Mouse (Mus musculus): Measurements from ENCODE around the gene Rnaseh2a. TPM values are rescaled to one million over a fixed set of nuclear protein-coding genes. Genes with fewer than 3 reads are reported as not detected.

Gene Rnaseh2a
- polyA plus RNA-seq, 1 experiment from 2014 or later, result 91.6 TPM

DNA sequence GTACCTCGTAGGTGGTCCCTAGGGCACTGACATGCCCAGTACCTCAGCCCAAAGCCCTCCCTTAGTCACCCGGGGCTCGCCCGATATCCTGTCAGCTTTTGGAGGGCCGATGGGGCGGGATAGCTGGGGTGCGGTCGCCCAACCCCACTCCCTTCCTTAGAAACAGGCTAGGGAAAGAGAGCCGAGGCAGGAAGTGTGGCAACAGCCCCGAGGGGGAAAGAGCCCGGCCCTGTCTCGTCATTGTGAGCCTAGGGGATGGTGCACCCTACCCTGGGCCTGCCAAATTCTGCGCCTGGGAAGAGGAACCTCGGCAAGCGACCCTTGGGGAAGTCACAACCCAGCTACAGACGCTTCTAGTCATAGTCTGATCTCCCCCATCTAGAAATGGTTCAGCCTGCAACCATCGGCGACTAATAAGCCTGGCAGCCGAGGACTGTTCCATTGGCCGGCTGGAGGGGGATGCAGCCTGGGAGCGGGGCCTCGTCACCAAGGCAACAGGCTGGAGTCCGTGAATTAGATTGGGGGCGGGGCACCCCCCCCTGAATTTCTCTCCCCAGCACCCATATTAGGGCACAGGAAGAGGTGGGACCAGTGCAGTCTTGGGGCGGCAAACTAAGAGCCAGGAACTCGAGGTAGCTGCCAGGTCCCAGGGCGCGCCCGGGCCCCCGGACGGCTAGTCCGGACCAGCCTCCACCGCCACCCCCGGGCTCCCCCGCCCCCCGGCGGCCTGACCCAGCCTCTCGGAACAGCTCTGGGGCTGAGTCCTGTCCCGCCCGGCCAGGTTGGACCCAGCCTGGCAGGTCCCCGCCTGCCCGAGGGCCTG, 10.2 kb upstream of the Rnaseh2a start:
- H3K4me1 ChIP-seq (ENCODE audit: control insufficient read depth, low read depth, low read length), result peaks cover 94% of the 10 kb centered on the region
- H3K4me2 ChIP-seq (ENCODE audit: low read depth, low read length), result peak overlapping the region; percentile 98
- peak; percentile 26 for ATAC-seq (ENCODE audit: low read depth)
- H3K4me3 ChIP-seq (ENCODE audit: low read depth, low read length), result peak overlapping the region; percentile 75
- 4% methylated on average over 35 of the region's 42 CpGs for WGBS (ENCODE audit: insufficient replicate concordance)
- H3K9me3 ChIP-seq (replicated peaks; ENCODE audit: control insufficient read depth, low read length), result no peaks in the 10 kb centered on the region
- peaks cover 9% of the 10 kb centered on the region for H3K27me3 ChIP-seq (ENCODE audit: control insufficient read depth, insufficient read depth, low read depth, low read length)
- H3K36me3 ChIP-seq (ENCODE audit: control insufficient read depth, insufficient read depth), result no peaks in the 10 kb centered on the region; the same call in 1 of the 2 replicates
- peak overlapping the region; percentile 84 for H3K27ac ChIP-seq (ENCODE audit: low read length)
- peak overlapping the region; percentile 59 for H3K9ac ChIP-seq (ENCODE audit: low read depth, low read length)

DNA sequence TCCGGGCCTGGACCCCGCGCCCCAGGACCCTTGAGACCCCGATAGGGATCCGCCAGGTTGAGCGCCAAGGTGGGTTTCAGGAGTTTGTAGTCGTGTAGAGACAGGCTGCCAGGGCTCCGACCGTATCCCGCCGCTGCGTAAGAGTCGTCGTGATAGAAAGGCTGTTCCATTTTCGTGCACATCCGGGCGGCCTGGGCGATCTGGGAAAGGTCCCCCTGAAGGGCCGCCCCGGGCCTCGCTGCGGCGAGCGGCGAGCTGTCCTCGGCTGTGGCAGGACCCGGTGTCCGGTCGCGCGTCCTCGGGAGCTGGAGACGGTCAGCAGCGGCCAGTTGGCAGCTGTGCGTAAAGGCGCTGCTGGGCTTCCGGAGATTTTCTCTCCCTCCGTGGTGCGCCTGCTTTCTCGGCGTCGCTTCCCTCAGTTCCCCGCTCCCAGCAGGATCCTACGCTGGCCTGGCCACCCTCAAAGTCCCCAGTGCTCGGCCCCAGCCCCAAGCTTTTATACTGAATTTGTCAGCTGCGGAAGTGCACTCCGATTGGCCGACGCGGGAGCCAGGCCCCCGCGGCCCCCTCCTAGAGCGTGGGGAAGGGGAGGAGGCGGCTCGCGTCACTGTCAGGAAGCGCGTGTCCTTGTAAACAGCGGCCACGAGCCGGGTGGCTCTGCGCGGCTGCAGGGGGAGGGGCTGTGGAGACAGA, 8.8 kb upstream of the Rnaseh2a start, which contains the start of gene Junb:
TSS of gene Junb (minus strand) at position 471 of the 693 bp plus-strand sequence.
- Histone ChIP-seq H3K4me1 (ENCODE audit: control insufficient read depth, low read depth, low read length) (peaks cover 94% of the 10 kb centered on the region), H3K9ac (ENCODE audit: low read depth, low read length) (peak within 1 kb of the TSS; percentile 73), H3K4me2 (ENCODE audit: low read depth, low read length) (peak within 1 kb of the TSS; percentile 98), H3K4me3 (ENCODE audit: low read depth, low read length) (peak within 1 kb of the TSS; percentile 75), H3K27ac (ENCODE audit: low read length) (peak within 1 kb of the TSS; percentile 97), H3K9me3 (replicated peaks; ENCODE audit: control insufficient read depth, low read length) (no peaks in the 10 kb centered on the region), H3K36me3 (ENCODE audit: control insufficient read depth, insufficient read depth) (peaks cover 14% of the 10 kb centered on the region), H3K27me3 (ENCODE audit: control insufficient read depth, insufficient read depth, low read depth, low read length) (peaks cover 9% of the 10 kb centered on the region)
- WGBS (ENCODE audit: insufficient replicate concordance), result under 1% methylated on average over 63 of the region's 63 CpGs
- peak; percentile 35 for ATAC-seq (ENCODE audit: low read depth)

DNA sequence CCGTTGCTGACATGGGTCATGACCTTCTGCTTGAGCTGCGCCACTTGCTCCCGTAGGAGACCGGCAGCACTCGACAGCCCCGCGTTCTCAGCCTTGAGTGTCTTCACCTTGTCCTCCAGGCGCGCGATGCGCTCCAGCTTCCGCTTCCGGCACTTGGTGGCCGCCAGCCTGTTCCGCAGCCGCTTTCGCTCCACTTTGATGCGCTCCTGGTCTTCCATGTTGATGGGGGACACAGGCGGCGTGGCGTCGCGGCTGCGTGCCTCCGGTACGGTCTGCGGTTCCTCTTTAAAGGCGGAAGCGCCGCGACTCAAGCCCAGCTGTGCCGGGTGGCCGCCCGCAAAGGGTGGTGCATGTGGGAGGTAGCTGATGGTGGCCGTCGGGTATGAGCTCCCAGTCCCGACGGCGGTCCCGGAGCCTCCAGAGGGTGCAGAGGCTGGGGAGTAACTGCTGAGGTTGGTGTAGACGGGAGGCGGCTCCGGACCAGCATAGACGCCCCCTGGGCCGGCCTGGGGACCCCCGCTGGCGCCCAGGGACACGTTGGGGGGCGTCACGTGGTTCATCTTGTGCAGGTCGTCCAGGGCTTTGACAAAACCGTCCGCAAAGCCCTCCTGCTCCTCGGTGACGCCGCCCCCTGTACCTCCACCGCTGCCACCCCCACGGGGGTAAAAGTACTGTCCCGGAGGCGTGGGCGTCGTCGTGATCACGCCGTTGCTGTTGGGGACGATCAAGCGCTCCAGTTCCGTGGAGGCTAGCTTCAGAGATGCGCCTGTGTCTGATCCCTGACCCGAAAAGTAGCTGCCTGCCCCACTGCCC, 8.1 kb upstream of the Rnaseh2a start:
- Histone ChIP-seq H3K36me3 (ENCODE audit: control insufficient read depth, insufficient read depth) (peaks cover 21% of the 10 kb centered on the region), H3K4me3 (ENCODE audit: low read depth, low read length) (peak overlapping the region; percentile 75), H3K4me1 (ENCODE audit: control insufficient read depth, low read depth, low read length) (peaks cover 97% of the 10 kb centered on the region), H3K9me3 (replicated peaks; ENCODE audit: control insufficient read depth, low read length) (no peaks in the 10 kb centered on the region), H3K9ac (ENCODE audit: low read depth, low read length) (peak overlapping the region; percentile 73), H3K4me2 (ENCODE audit: low read depth, low read length) (peak overlapping the region; percentile 98), H3K27me3 (ENCODE audit: control insufficient read depth, insufficient read depth, low read depth, low read length) (peaks cover 9% of the 10 kb centered on the region), H3K27ac (ENCODE audit: low read length) (peak overlapping the region; percentile 97)
- no peak for ATAC-seq (ENCODE audit: low read depth)
- WGBS (ENCODE audit: insufficient replicate concordance), result under 1% methylated on average over 70 of the region's 70 CpGs

DNA sequence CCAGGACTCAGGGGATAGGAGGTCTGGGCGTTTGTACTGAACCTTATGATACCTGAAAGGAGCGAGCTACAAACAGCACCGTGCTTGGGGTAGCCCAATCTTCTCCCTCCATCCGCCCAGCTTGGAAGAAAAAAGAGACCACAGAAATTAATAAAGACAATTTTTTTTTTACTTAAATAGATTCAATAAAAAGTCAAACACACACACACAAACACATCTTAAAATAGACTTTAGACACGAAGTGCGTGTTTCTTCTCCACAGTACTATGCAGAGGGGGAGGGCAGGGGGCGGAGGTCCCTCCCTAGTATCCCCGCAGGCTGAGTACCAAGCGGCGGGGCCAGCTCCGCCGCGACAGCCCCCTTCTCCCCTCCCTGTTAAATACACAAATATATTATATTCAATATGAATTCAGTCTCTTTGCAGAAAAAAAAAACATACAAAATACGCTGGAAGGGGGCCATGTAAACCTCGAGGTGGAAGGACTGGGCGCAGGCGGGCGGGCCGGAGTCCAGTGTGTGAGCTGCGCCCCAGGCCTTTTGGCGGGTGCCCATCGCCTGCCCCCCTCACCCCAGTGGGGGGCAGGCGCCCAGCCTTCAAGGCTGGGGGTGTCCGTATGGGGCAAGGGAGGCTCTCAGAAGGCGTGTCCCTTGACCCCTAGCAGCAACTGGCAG, 7.3 kb upstream of the Rnaseh2a start:
- Histone ChIP-seq H3K4me1 (ENCODE audit: control insufficient read depth, low read depth, low read length) (peaks cover 95% of the 10 kb centered on the region), H3K4me2 (ENCODE audit: low read depth, low read length) (peak overlapping the region; percentile 98), H3K36me3 (ENCODE audit: control insufficient read depth, insufficient read depth) (peaks cover 29% of the 10 kb centered on the region), H3K27ac (ENCODE audit: low read length) (peak overlapping the region; percentile 97), H3K27me3 (ENCODE audit: control insufficient read depth, insufficient read depth, low read depth, low read length) (peaks cover 9% of the 10 kb centered on the region), H3K4me3 (ENCODE audit: low read depth, low read length) (peak overlapping the region; percentile 75), H3K9ac (ENCODE audit: low read depth, low read length) (peak overlapping the region; percentile 73), H3K9me3 (replicated peaks; ENCODE audit: control insufficient read depth, low read length) (no peaks in the 10 kb centered on the region)
- no peak for ATAC-seq (ENCODE audit: low read depth)
- under 1% methylated on average over 25 of the region's 25 CpGs for WGBS (ENCODE audit: insufficient replicate concordance)

DNA sequence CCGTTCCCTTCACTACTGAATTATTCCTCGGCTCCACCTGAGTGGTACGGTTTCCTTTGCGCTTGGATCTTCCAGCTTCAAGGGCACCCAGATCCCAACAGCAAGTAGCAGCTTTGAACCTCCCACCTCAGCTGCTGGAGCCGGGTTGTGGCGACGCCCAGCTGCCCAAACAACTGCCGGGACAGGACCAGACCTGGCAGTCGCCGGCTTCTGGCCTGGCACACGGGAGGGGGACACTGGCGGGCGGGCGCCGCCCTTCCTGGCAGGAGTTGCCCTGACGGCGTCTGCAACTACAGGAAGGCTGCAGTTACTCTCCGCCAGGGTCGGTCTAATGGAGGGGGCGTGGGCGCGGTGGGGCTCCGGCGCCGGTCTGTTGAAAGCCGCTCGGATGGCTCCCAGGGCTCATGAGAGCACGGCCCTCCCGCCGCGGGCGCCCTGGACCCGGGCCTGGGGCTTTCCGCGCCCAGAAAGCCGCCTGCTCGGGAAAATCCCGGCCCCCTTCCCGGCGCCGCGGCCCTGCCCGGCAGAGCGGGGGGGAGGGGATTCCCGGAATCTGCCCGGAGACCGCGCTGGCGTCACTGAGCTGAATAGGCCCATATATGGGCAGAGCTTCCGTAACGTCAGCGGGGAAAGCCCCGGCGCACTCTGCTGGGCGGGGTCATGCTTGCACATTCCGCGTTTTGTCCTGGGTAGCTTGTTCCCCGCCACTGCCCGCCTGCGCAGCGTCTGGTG, 6.6 kb upstream of the Rnaseh2a start:
- H3K27ac ChIP-seq (ENCODE audit: low read length), result peak overlapping the region; percentile 97
- WGBS (ENCODE audit: insufficient replicate concordance), result under 1% methylated on average over 61 of the region's 61 CpGs
- H3K9ac ChIP-seq (ENCODE audit: low read depth, low read length), result peak overlapping the region; percentile 73
- no peaks in the 10 kb centered on the region for H3K9me3 ChIP-seq (replicated peaks; ENCODE audit: control insufficient read depth, low read length)
- H3K4me3 ChIP-seq (ENCODE audit: low read depth, low read length), result peak overlapping the region; percentile 75
- H3K27me3 ChIP-seq (ENCODE audit: control insufficient read depth, insufficient read depth, low read depth, low read length), result peaks cover 9% of the 10 kb centered on the region
- H3K36me3 ChIP-seq (ENCODE audit: control insufficient read depth, insufficient read depth), result peaks cover 36% of the 10 kb centered on the region
- ATAC-seq (ENCODE audit: low read depth), result peak; percentile 79
- H3K4me2 ChIP-seq (ENCODE audit: low read depth, low read length), result peak overlapping the region; percentile 98
- H3K4me1 ChIP-seq (ENCODE audit: control insufficient read depth, low read depth, low read length), result peaks cover 92% of the 10 kb centered on the region

DNA sequence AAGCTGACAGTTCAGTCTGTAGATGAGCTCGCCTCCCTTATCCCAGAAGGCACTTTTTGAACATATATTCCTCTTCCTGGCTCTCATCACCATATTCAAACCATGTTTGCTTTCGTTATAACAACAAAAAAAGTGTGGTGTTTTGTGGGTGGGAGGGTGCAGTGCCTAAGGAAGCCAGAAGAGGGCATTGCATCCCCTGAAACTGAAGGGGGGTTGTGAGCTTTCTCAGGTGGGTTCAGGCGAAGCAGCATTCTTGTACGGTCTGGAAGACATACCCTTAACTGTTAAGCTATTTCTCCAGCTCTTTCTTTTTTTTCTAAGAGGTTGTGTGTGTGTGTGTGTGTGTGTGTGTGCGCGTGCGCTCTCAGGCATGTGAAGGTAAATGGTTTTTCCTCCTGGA, 5.9 kb upstream of the Rnaseh2a start:
- peak overlapping the region; percentile 97 for H3K27ac ChIP-seq (ENCODE audit: low read length)
- no peaks in the 10 kb centered on the region for H3K9me3 ChIP-seq (replicated peaks; ENCODE audit: control insufficient read depth, low read length)
- peak overlapping the region; percentile 75 for H3K4me3 ChIP-seq (ENCODE audit: low read depth, low read length)
- WGBS (ENCODE audit: insufficient replicate concordance), result 22% methylated on average over 7 of the region's 7 CpGs
- H3K9ac ChIP-seq (ENCODE audit: low read depth, low read length), result peak overlapping the region; percentile 73
- peak overlapping the region; percentile 98 for H3K4me2 ChIP-seq (ENCODE audit: low read depth, low read length)
- peaks cover 42% of the 10 kb centered on the region for H3K36me3 ChIP-seq (ENCODE audit: control insufficient read depth, insufficient read depth)
- H3K4me1 ChIP-seq (ENCODE audit: control insufficient read depth, low read depth, low read length), result peaks cover 88% of the 10 kb centered on the region
- no peak for ATAC-seq (ENCODE audit: low read depth)
- peaks cover 9% of the 10 kb centered on the region for H3K27me3 ChIP-seq (ENCODE audit: control insufficient read depth, insufficient read depth, low read depth, low read length)

DNA sequence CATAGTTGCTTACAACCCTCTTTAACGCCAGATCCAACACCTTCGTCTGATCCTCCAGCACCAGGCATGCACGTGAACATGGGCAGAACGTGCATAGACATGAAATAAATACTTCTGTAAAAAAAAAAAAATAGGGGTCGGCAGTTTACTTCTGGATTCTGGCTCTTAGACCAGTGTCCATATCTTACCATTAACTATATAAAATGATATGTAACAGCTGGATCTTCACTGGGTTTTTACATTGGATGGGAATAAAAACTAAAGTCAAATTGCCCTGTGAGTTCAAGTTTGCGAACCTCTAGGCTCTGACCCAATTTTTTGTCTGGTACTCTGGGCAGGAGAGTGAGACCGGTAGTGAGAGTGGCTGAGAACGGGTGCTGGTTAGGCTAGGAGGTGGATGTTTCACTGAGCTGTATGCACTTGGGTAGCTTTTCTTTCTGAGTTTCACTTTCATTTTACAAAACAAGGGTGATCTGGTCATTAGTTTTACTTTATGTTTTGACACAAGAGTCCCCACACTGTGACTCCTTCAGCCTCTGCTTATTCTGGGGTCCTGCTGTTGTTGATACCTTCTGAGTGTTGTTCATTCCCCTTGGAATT, 5.1 kb upstream of the Rnaseh2a start:
- peak overlapping the region; percentile 11; the same call in 1 of the 2 replicates for H3K9ac ChIP-seq (ENCODE audit: low read depth, low read length)
- H3K27me3 ChIP-seq (ENCODE audit: control insufficient read depth, insufficient read depth, low read depth, low read length), result peaks cover 9% of the 10 kb centered on the region
- peak overlapping the region; percentile 97 for H3K27ac ChIP-seq (ENCODE audit: low read length)
- peak overlapping the region; percentile 75 for H3K4me3 ChIP-seq (ENCODE audit: low read depth, low read length)
- peaks cover 44% of the 10 kb centered on the region for H3K36me3 ChIP-seq (ENCODE audit: control insufficient read depth, insufficient read depth)
- WGBS (ENCODE audit: insufficient replicate concordance), result 67% methylated on average over 8 of the region's 8 CpGs
- peak overlapping the region; percentile 98 for H3K4me2 ChIP-seq (ENCODE audit: low read depth, low read length)
- H3K9me3 ChIP-seq (replicated peaks; ENCODE audit: control insufficient read depth, low read length), result no peaks in the 10 kb centered on the region
- peaks cover 82% of the 10 kb centered on the region for H3K4me1 ChIP-seq (ENCODE audit: control insufficient read depth, low read depth, low read length)
- no peak for ATAC-seq (ENCODE audit: low read depth)

All from liver, embryonic 16.5 days (tissue).